Mouse (Mus musculus) liver, postnatal 0 days (tissue): ENCODE measurements around the gene Cd38.

ENCODE experiments used
- CTCF ChIP-seq: sonication (generic); IDR thresholded peaks from 2 replicates; pipeline ENCODE4 v1.5.1; 2016; ENCODE audit warnings: antibody characterized with exemption, low read depth
- EP300 ChIP-seq: IDR thresholded peaks from 2 replicates; pipeline ENCODE4 v1.6.1; 2016; ENCODE audit warnings: antibody characterized with exemption, low read depth, mild to moderate bottlenecking

- TF ChIP-seq CTCF, result peak; percentile 74
- no peak for TF ChIP-seq EP300
These were observed 31.0 kb upstream of the Cd38 start for GRCm38 (mm10) chr5:43837372-43837771.
